9 mouse cellular contexts compared by ENCODE assay signal in genomic region chrX:53642980-53643961, GRCm38 (mm10). TPM values are rescaled to one million over a fixed set of nuclear protein-coding genes. Genes with fewer than 3 reads are reported as not detected.
DNase-seq lines count a peak whose midpoint lies in the region; ATAC-seq lines count a peak whose summit lies in the region.
"Not testable (repeated sequence)": the region's sequence is repeated elsewhere in the genome, so short reads cannot be mapped to it uniquely, and the experiment has no call there.
"Had no signal": no experiment of that assay in that cellular context is flagged by ENCODE, and none has a peak within 500 bp of the region (broad histone marks: within the 10 kb centered on the region; RNA-seq: fewer than 3 reads in every experiment).

TSS of gene Rtl8a (minus strand) at chrX:53643682.

- not testable (repeated sequence) for H3K9ac ChIP-seq in forebrain, embryonic 11.5 days (ENCODE audit: low read length); heart, embryonic 15.5 days; liver, embryonic 12.5 days

- not testable (repeated sequence) for H3K27ac ChIP-seq in forebrain, embryonic 11.5 days (ENCODE audit: low read depth, low read length); liver, embryonic 12.5 days
- H3K27ac ChIP-seq in heart, embryonic 15.5 days = peak within 1 kb of the TSS; percentile 80

- not testable (repeated sequence) for H3K4me1 ChIP-seq in forebrain, embryonic 11.5 days (replicated peaks; ENCODE audit: control insufficient read depth, insufficient read depth, low read length); heart, embryonic 15.5 days (replicated peaks); liver, embryonic 12.5 days

- not testable (repeated sequence) for H3K9me3 ChIP-seq in forebrain, embryonic 11.5 days (ENCODE audit: control insufficient read depth, low read length); heart, embryonic 15.5 days (replicated peaks); liver, embryonic 12.5 days (replicated peaks)

- ATAC-seq in forebrain, embryonic 11.5 days (replicated peaks; ENCODE audit: low FRiP score) = peak; percentile 95
- ATAC-seq in heart, embryonic 15.5 days (replicated peaks; ENCODE audit: insufficient number of reproducible peaks, insufficient read depth, low FRiP score, low read depth) = peak; percentile 91
- ATAC-seq in liver, embryonic 12.5 days = peak; percentile 75

- peak; percentile 75 for DNase-seq in CD4-positive helper T cell, adult 2 months (ENCODE audit: low read depth, low spot score)
- DNase-seq in c-Kit-positive CD71-negative TER-119-negative erythroid progenitor cells, embryonic 14.5 days (ENCODE audit: low read depth) = peak; percentile 50
- peak; percentile 83 for DNase-seq in forebrain, embryonic 11.5 days (ENCODE audit: low spot score)
- DNase-seq in kidney, postnatal 14 days = peak; percentile 89
- DNase-seq in naive thymus-derived CD4-positive, alpha-beta T cell, adult 2 months (ENCODE audit: low read depth) = peak; percentile 79
- DNase-seq in splenic B cell, adult 2 months (ENCODE audit: low read depth, low spot score) = peak; percentile 73

- not testable (repeated sequence) for H3K27me3 ChIP-seq in forebrain, embryonic 11.5 days (ENCODE audit: control insufficient read depth, insufficient read depth, low read length); heart, embryonic 15.5 days; liver, embryonic 12.5 days (replicated peaks); splenic B cell, adult 2 months (ENCODE audit: control insufficient read depth, insufficient read depth, low read length, poor library complexity, severe bottlenecking)

- WGBS in forebrain, embryonic 11.5 days = 14% methylated on average over 11 of the region's 50 CpGs
- WGBS in heart, embryonic 15.5 days = 16% methylated on average over 11 of the region's 50 CpGs
- 19% methylated on average over 12 of the region's 50 CpGs for WGBS in liver, embryonic 12.5 days (ENCODE audit: insufficient replicate concordance)

- H3K4me3 ChIP-seq in forebrain, embryonic 11.5 days (ENCODE audit: low read depth, low read length) = peak within 1 kb of the TSS; percentile 25
- peak within 1 kb of the TSS; percentile 41 for H3K4me3 ChIP-seq in heart, embryonic 15.5 days
- H3K4me3 ChIP-seq in liver, embryonic 12.5 days = peak within 1 kb of the TSS; percentile 33

- H3K36me3 ChIP-seq in forebrain, embryonic 11.5 days (ENCODE audit: control insufficient read depth, insufficient read depth, low read length); heart, embryonic 15.5 days; liver, embryonic 12.5 days; splenic B cell, adult 2 months (ENCODE audit: control insufficient read depth, insufficient read depth, low read length, poor library complexity, severe bottlenecking): not testable (repeated sequence)

- peak within 1 kb of the TSS; percentile 34; the same call in 1 of the 2 replicates for H3K4me2 ChIP-seq in forebrain, embryonic 11.5 days (ENCODE audit: low read depth, low read length, severe bottlenecking)
- peak within 1 kb of the TSS; percentile 51 for H3K4me2 ChIP-seq in heart, embryonic 15.5 days
- peak within 1 kb of the TSS; percentile 47 for H3K4me2 ChIP-seq in liver, embryonic 12.5 days

RNA-seq across cellular contexts. Expression of gene Rtl8a, which starts in this region (rescaled TPM):
- polyA plus RNA-seq in forebrain, embryonic 11.5 days (2014; fragmentation: Nextera tagmentation; extraction: Ambion mirVana) = 75.2 and 79.8 TPM in 2 replicates
- 92.8 and 104 TPM in 2 replicates for polyA plus RNA-seq in heart, embryonic 15.5 days (2015; fragmentation: Nextera tagmentation; extraction: Ambion mirVana)
- polyA plus RNA-seq in liver, embryonic 12.5 days (2016; fragmentation: Nextera tagmentation; extraction: Ambion mirVana) = 8.8 and 9.4 TPM in 2 replicates
- polyA plus RNA-seq: G1E had no signal
